Mouse (Mus musculus) intestine, embryonic 14.5 days (tissue): ENCODE measurements at regions not wholly inside any gene's neighbourhood (a gene's known extent, or its start where the extent isn't known, plus 50 kb on each side); places are given as distances from the start of the nearest gene placed in this dataset.

Experiments
- ATAC-seq: fragments of 200-750 bp; cut with Nextera tagmentation; replicated peaks from 2 replicates; pipeline ENCODE4 v1.8.0; 2017; ENCODE audit warnings: low read depth, moderate number of reproducible peaks, moderate TSS enrichment, moderate library complexity; ENCODE audit not compliant: low FRiP score, low TSS enrichment
- DNase-seq: peaks from one replicate; pipeline ENCODE4 v3.0.0-alpha.2; 2018; ENCODE audit warnings: low spot score
- H3K27ac ChIP-seq: fragments of 300-500 bp; sonication (generic); 2 replicates; pipeline ENCODE4 v1.5.1; 2014; ENCODE audit warnings: low read depth, mild to moderate bottlenecking, control low read depth
- H3K27me3 ChIP-seq: fragments of 300-500 bp; sonication (generic); replicated peaks from 2 replicates; pipeline ENCODE4 v1.6.1; 2014; ENCODE audit warnings: low read length, control low read depth; ENCODE audit not compliant: control insufficient read depth, insufficient read depth
- H3K36me3 ChIP-seq: fragments of 300-500 bp; sonication (generic); 2 replicates; pipeline ENCODE4 v1.6.1; 2014; ENCODE audit warnings: low read length, control low read depth; ENCODE audit not compliant: control insufficient read depth, insufficient read depth
- H3K4me1 ChIP-seq: fragments of 300-500 bp; sonication (generic); replicated peaks from 2 replicates; pipeline ENCODE4 v1.6.1; 2014; ENCODE audit warnings: low read length, control low read depth, mixed read lengths; ENCODE audit not compliant: control insufficient read depth, insufficient read depth
- H3K4me2 ChIP-seq: fragments of 300-500 bp; sonication (generic); 2 replicates; pipeline ENCODE4 v1.6.1; 2014; ENCODE audit warnings: low read length
- H3K4me3 ChIP-seq: fragments of 300-500 bp; sonication (generic); 2 replicates; pipeline ENCODE4 v1.5.1; 2014; ENCODE audit warnings: low read depth, low read length, control low read depth, mixed read lengths
- H3K9ac ChIP-seq: fragments of 300-500 bp; sonication (generic); 2 replicates; pipeline ENCODE4 v1.6.1; 2014; ENCODE audit warnings: mild to moderate bottlenecking, low read length
- H3K9me3 ChIP-seq: fragments of 300-500 bp; sonication (generic); 2 replicates; pipeline ENCODE4 v1.6.1; 2016; ENCODE audit warnings: low read length, control low read depth; ENCODE audit not compliant: control insufficient read depth
- WGBS: fragments of 180-500 bp; shearing (Covaris S2); extraction: QIAGEN DNeasy Blood & Tissue Kit; methylation state at CpG from one replicate; pipeline ENCODE4 v1.1.7; 2014; 5-methylcytosine and 5-hydroxymethylcytosine counted together

GRCm38 (mm10) chr5:39000643-39001042 lies 124.0 kb upstream of the Clnk start:
- H3K9me3 ChIP-seq: no peaks in the 10 kb centered on the region
- no peak overlapping the region for H3K27ac ChIP-seq
- H3K9ac ChIP-seq: no peak overlapping the region
- no peaks in the 10 kb centered on the region for H3K27me3 ChIP-seq
- no peaks in the 10 kb centered on the region for H3K36me3 ChIP-seq
- no peak overlapping the region for H3K4me2 ChIP-seq
- 87% methylated on average over 4 of the region's 4 CpGs for WGBS
- no peaks in the 10 kb centered on the region for H3K4me1 ChIP-seq
- no peak overlapping the region for H3K4me3 ChIP-seq
- DNase-seq: no peak
- no peak for ATAC-seq

DNA sequence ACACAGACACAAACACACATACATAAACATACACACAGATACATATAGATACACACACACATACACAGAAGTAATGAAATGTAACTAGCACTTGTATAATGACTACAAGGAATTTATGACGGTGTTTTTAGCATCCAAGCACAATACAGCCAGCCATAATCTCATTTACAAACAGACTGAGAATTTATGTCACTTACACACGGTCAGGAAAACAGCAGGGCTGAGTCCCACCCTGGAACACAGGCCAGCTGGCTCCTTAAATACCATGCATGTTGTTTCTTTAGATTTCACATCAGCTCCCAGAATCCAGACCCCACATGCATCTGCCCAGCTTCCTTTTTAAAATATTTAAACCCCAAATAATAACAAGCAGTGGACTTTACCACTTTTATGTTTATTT lies 123.1 kb upstream of the Clnk start:
- 14% methylated on average over 2 of the region's 2 CpGs for WGBS
- Histone ChIP-seq H3K4me1 (no peaks in the 10 kb centered on the region), H3K27me3 (no peaks in the 10 kb centered on the region), H3K27ac (no peak overlapping the region), H3K9me3 (no peaks in the 10 kb centered on the region), H3K36me3 (no peaks in the 10 kb centered on the region), H3K4me2 (no peak overlapping the region), H3K9ac (no peak overlapping the region), H3K4me3 (no peak overlapping the region)
- no peak for DNase-seq
- no peak for ATAC-seq

GRCm38 (mm10) chr5:38972397-38973159 lies 96.0 kb upstream of the Clnk start:
- Histone ChIP-seq H3K9ac (no peak overlapping the region), H3K36me3 (no peaks in the 10 kb centered on the region), H3K4me1 (no peaks in the 10 kb centered on the region), H3K4me3 (no peak overlapping the region), H3K27ac (no peak overlapping the region), H3K27me3 (no peaks in the 10 kb centered on the region), H3K9me3 (no peaks in the 10 kb centered on the region), H3K4me2 (no peak overlapping the region)
- ATAC-seq (no peak), DNase-seq (no peak)
- WGBS: 74% methylated on average over 6 of the region's 6 CpGs

- Histone ChIP-seq H3K9ac (no peak overlapping the region), H3K4me1 (no peaks in the 10 kb centered on the region), H3K4me3 (no peak overlapping the region), H3K27me3 (no peaks in the 10 kb centered on the region), H3K36me3 (no peaks in the 10 kb centered on the region), H3K27ac (no peak overlapping the region), H3K9me3 (no peaks in the 10 kb centered on the region), H3K4me2 (no peak overlapping the region)
- WGBS: 81% methylated on average over 4 of the region's 4 CpGs
- DNase-seq (no peak), ATAC-seq (no peak)
Measured at GRCm38 (mm10) chr5:38970497-38970896, 93.9 kb upstream of the Clnk start.

GRCm38 (mm10) chr5:38967010-38967409 lies 90.4 kb upstream of the Clnk start:
- WGBS: 44% methylated on average over 1 of the region's 1 CpGs
- H3K4me1 ChIP-seq: no peaks in the 10 kb centered on the region

DNA sequence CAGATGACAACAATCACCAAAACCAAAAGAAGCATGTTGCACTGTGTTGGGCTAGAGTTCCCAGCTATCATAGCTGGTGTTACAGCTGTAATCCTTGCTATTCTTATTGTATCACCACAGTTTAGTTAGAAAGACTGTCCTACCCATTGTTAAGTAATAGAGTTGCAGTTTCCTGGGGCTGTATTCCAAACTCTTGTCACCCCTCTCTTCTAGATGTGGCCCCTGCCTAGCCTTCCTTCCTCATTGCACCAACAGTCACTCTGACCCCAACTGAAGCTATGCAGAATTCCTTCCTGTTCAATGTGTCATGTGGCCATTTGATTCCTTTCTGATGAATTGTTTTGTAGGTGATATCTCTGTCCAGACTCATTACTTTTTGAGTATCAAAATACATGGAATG lies 87.8 kb upstream of the Clnk start:
- H3K27ac ChIP-seq: no peak overlapping the region
- H3K27me3 ChIP-seq: no peaks in the 10 kb centered on the region
- no peaks in the 10 kb centered on the region for H3K4me1 ChIP-seq
- H3K36me3 ChIP-seq: no peaks in the 10 kb centered on the region
- no peaks in the 10 kb centered on the region for H3K9me3 ChIP-seq
- no peak for DNase-seq
- no peak overlapping the region for H3K4me3 ChIP-seq
- no peak overlapping the region for H3K9ac ChIP-seq
- no peak for ATAC-seq
- no peak overlapping the region for H3K4me2 ChIP-seq

More at GRCm38 (mm10) chr5:38967010-38967409, 90.4 kb upstream of the Clnk start:
- no peaks in the 10 kb centered on the region for H3K36me3 ChIP-seq
- ATAC-seq (no peak), DNase-seq (no peak)
- no peaks in the 10 kb centered on the region for H3K27me3 ChIP-seq
- no peaks in the 10 kb centered on the region for H3K9me3 ChIP-seq
- H3K4me3 ChIP-seq: no peak overlapping the region
- no peak overlapping the region for H3K27ac ChIP-seq
- H3K4me2 ChIP-seq: no peak overlapping the region
- no peak overlapping the region for H3K9ac ChIP-seq

DNA sequence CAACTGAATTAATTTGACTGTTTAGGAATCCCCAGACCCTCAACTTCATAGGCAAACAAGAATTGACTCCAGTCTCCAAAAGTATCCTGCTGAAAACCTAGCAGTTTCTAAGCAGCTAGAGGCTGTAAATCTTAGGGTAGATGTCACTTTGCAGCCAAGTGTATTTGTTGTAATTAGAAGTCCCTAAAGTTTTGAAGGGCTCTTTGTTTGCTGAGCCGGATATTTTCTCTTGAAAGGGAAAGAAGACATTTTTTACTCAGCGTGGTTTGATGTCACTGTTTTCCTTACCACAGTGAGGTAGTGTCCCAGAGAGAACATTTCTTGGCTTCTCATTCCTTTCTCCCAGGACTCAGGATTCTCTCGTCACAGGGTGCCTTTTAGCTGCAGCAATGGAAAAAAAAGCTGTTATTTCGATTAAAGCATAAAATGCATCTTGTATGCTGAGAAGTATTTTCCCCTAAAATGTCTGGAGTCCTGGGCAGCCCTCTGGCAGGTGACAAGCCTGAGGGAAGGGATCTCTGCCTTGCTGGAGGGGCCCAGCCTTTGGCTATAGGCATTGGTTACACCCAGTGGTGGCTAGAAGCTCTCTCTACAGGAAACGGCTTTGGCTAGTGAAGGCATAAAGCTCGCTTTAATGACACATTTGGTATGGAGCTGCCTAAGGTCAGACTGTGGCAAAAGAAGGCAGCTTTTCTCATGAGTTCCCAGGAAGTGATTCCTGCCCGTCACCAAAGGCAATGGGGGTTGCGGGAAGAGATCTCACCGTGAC lies 74.1 kb upstream of the Clnk start:
- H3K4me1 ChIP-seq: no peaks in the 10 kb centered on the region
- 62% methylated on average over 9 of the region's 9 CpGs for WGBS
- no peaks in the 10 kb centered on the region for H3K27me3 ChIP-seq
- DNase-seq (no peak), ATAC-seq (no peak)
- H3K36me3 ChIP-seq: no peaks in the 10 kb centered on the region
- no peak overlapping the region for H3K27ac ChIP-seq
- no peak overlapping the region for H3K9ac ChIP-seq
- H3K9me3 ChIP-seq: no peaks in the 10 kb centered on the region
- H3K4me3 ChIP-seq: no peak overlapping the region
- no peak overlapping the region for H3K4me2 ChIP-seq

GRCm38 (mm10) chr5:38945903-38946686 lies 69.5 kb upstream of the Clnk start:
- Histone ChIP-seq H3K27me3 (no peaks in the 10 kb centered on the region), H3K4me3 (no peak overlapping the region), H3K27ac (no peak overlapping the region), H3K36me3 (no peaks in the 10 kb centered on the region), H3K4me1 (no peaks in the 10 kb centered on the region), H3K9ac (no peak overlapping the region), H3K4me2 (no peak overlapping the region), H3K9me3 (no peaks in the 10 kb centered on the region)
- WGBS: 84% methylated on average over 5 of the region's 5 CpGs
- DNase-seq (no peak), ATAC-seq (no peak)
